Mouse (Mus musculus) heart, adult 18-20 months (tissue): Measurements from ENCODE around the gene Sytl1. TPM values are rescaled to one million over a fixed set of nuclear protein-coding genes. Genes with fewer than 3 reads are reported as not detected.

Source experiments
- DNase-seq, 2 experiments: peaks; one replicate each; pipeline ENCODE4 v3.0.0; 2021 to 2022; ENCODE audit warnings: mixed read lengths in 1 of 2
- total RNA-seq, 2 experiments: library from RNA; stranded (reverse); gene quantifications; 2 replicates each; pipeline ENCODE4 v1.2.3; 2021

The Sytl1 gene
- total RNA-seq, 2 experiments from 2014 or later = 0.22 to 0.72 TPM

DNA sequence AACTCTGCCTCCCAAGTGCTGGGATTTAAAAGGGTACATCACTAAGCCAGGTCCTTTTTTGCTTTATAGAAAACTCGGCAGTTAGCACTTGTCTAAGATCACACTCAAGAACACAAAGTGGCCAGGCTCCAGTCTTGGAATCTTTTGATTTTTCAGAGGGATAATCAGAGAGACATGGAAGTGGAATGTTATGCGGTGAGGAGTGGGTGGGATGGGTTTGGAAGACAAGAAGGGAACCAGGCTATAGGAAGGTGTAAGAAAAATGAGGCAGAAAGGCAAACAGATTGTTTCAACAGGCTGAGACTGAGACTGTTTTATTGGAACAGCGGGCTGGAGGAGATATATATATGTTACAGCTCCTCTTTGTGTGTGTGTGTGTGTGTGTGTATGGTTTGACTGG is 15.6 kb upstream of the Sytl1 start:
- DNase-seq = no peak

DNA sequence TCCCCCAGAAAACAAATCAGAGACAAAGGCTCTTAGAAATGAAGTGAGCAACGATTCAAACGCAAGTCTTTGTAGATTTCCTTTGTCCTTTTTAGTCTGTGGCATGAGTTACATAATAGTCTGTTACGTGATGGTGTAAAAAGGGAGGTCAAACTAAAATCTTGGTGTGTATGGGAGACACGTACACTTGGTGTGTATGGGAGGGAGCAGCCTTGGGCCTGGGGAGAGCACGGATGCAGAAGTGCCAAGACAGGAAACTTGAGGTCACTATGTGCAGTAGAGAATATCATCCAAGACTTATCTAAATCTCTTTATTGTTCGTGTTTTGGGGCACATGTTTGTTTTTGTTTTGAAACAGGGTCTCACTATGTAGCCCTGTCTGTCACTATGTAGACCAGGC is 15.2 kb upstream of the Sytl1 start:
- no peak for DNase-seq

DNA sequence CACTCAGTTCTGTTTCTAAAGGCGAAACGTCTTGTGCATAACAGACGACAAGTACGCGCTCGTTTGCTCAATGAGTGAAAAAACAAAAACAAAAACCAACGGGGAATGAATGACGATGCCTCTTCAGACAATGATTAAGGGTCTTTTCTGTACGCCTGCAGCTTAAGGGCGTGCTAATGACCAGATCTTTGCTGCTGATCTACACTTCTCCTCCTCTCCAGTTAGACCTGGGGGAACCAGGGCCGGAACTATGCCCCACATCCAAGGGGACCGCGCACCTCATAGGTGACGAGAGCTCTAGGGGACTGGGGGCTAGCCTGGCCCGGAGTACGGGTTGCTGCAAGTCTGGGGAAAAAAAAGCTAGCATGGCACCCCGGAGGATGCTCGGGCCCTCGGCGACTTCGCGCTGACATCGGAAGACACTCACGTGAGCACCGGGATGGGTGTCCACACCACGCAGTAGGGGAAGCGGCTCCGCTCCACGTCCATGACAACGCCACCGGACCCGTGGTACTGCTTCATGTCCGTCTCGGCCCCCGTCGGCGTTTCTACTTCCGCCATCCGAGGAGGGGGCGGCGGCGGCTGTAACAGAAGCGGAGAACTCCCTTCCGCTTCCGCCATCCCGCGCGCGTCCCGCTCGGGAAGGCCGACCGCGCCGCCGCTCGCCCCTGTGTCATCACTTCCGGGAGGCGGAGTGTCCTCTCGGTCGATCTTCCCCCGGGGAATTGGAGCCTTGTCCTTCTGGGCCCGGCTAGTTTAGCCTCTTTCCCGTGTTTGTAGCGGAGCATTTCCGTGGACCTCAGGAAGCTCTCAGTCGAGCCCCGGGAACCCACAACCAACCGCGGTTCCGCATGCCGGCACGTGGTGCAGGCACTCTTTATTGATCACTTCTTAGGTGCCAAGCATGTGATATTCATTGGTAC is 14.5 kb upstream of the Sytl1 start, which contains the start of gene Tmem222:
TSS of gene Tmem222 (minus strand) at position 689 of the 923 bp plus-strand sequence.
- peak; percentile 97 to 98 for DNase-seq

DNA sequence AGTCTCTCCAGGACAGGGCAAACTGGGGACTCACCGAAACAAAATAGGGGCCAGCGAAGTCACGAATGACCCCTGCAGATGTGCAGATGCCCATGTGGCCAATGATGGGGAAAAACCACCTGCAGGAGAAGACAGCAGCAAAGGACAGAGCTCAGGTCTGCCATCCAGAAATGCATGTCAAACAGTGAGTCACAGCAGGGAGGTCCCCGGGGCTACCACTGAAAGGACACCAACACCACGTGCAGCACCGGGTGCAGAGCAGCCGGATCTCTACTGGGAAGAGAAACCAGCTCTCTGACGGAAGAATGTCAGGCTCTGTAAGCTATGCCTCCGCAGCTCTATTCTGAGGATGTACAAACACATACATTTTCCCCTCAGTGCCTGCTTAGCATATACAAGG is 8.0 kb upstream of the Sytl1 start:
- DNase-seq = no peak

DNA sequence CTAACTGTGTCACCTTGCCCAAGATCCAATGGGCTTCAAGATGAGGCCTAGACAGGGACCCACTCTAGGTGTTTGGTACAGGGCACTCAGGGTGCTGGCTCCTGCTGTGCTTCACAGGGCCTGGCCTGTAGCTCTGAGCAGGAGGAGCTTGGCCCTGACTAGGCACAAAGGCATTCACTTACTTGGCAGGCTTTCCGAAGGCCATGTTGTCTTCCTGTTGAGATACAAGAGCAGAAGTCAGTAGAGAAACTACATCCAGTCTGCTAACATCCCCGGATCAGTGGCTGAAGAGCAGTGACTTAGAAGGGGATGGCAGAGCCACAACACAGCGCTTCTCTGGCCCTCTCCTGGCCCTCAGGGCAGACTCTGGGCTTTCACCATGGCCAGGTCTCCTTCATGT is 6.7 kb upstream of the Sytl1 start:
- peak; percentile 76 to 87 for DNase-seq

DNA sequence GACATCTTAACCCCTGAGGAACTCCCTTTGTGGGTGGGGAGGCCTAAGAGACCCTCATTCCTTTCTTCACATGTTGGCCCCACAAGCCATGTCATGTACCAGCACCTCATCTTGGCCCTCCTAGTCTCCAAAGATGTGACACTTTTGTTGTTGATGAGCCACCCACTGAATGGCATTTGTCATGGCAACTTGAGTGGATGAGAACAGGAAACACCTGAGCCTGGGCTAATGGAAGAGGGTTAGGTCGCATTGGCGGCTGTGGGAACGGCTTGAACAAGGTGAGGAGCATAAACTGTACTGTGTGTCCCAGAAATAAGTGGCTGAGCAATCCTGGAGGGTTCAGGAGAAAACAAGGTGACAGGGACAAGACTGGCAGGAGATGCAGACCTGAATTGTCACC is 6.0 kb upstream of the Sytl1 start:
- no peak for DNase-seq

DNA sequence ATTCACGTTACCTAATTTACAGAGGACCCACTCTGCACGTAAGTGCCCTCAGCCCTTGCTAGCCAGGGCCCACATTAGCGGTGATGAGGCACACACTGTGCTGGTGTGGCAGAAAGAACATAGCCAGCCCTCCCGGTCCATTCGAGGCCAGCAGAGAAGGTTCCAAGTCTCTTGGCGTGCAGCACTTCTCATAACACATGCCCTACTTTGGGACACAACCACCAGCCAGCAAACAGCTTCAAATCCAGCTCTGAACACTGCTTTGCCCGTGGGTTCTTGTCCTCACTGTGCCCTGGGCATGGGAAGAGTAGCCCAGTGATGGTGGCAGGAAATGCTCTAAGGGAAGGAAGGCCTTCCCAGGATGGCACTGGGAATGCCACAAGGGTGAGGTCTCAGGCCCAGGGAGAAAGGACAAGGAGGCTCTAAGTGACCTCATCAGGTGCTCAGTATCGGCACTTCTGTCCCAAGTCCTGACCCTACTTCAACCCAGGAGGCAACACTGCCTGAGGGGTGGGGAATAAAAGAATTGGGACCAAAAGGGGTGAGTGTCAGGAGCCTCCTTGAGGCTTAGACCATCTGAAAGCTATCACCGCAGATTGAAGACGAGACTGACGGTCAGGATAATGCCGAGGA is 3.5 kb upstream of the Sytl1 start:
- DNase-seq = peak in 1 of 2 experiments; percentile 50

DNA sequence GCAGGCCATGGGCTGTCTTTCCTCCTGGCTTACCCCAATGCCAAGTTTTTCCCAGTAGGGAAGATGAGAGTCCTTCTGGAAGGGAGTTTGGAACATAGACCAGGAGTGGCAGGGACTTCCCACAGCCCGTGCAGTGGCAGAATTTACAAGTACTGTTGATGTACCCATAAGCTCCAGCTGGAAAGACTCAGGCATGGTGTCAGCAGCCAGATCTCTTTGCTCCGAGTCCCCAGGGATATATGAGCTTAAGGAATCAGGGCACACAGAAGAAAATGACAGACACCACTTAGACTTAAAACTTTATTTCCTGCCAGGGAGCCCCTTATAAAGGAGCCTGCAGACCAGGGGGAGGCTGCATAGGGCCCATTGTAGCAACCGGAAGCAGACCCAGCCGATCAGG is 2.8 kb upstream of the Sytl1 start:
- DNase-seq = peak in 1 of 2 experiments; percentile 65

DNA sequence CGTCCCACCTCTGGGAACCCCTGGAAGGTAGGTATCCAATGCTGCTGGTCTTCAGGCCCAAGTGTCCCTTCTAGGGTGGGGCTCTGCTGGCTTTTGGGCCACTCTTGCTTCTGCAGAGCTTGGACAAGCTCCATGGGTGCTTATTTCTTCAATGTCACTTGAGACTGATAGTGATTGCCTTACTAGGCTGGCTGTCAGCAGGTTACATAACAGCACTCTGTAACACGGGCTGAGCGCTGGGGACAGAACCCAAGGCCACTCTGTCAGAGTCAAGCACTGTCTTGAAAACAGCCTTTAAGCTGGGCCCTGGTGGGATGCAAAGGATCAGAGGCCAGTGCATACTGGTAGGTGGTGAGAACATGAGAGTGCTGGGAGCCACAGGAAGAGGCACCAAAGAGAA is 2.4 kb upstream of the Sytl1 start:
- no peak for DNase-seq

DNA sequence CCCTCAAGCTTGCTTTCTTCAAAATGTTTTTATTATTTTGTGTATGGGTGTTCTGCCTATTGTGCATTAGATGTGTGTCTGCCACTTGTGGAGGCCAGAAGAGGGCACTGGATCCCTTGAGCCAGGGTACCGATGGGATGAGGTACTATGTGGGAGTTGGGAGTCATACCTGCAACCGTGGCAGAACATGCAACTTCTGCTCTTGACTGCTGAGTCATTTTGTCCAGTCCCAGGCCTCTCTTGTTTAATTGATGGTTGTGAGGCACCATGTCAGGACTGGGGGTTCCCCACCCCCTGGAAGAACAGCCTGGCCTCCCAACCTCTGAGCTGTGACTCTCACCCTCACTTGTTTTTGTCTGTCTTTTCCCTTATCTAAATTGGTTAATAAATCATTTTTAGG is 1.6 kb upstream of the Sytl1 start:
- DNase-seq = no peak

DNA sequence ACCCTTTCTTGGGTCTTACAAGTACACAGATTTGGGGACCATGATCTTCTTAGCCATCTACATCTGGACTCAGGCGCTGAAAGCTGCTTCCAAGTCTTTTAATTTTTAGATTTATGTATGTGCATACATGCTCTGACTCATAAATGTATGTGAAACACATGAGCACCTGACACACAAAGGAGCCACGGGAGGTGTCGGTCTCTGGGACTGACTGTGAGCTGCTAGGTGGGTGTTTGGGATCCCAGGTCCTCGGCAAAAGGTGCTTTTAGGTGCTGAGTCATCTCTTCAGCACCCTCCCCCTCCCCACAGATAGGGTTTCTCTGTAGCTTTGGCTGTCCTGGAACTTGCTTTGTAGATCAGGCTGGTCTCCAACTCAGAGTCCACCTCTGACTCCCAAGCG is 843 bp upstream of the Sytl1 start:
- DNase-seq = no peak

DNA sequence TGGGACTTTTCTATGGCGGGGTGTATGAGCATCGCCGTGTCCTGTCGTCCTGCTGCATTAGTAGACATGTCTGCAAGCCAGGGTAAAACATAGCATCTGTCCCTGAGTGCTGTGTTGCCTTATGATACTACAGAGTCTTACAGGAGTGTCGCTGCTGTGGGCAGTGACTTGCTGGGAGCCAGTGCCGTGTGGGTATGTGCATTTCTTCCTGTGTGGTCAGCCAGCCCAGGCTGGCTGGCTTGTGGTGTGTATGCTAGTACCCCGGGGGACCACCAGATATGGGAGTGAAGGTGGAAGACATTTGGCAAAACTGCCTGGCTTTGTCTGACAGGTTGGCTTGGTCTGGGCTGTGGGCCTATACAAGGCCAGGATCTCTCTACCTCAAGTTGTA is 543 bp downstream of the Sytl1 start:
- DNase-seq = no peak

DNA sequence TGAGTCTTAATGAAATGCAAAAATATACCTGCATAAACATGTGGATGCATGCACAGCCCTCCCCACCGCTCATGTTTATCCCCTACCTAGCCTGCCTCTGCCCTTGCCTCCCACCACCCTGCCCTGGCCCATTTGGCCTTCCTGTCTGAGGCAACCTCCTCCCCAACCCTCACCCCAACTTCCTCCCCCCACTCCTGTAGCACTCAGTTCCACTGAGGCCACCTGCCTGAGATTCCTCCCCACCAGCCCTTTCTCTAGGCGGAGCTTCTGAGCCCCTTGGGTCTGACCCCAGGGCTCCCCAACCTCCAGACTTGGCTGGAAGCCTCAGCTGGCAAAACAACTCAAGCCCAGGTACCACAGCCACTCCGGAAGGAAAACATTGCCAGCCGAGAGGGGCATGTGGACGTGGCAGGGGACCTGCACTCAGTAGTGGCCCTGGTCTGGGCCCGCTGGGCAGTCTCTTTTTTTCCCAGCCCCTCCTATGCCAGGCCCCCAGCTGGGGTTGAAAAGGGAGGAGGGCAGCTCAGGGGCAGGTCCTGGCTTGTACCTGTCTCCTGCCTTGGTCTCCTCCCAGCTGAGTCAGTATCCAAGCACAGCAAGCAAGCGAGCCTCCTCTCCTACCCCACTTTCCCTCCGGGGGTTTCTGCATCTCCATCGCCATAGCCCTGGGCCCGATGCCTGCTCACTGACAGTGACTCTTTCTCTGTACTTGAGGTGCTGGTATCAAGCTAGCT is 1.1 kb downstream of the Sytl1 start:
- no peak for DNase-seq

DNA sequence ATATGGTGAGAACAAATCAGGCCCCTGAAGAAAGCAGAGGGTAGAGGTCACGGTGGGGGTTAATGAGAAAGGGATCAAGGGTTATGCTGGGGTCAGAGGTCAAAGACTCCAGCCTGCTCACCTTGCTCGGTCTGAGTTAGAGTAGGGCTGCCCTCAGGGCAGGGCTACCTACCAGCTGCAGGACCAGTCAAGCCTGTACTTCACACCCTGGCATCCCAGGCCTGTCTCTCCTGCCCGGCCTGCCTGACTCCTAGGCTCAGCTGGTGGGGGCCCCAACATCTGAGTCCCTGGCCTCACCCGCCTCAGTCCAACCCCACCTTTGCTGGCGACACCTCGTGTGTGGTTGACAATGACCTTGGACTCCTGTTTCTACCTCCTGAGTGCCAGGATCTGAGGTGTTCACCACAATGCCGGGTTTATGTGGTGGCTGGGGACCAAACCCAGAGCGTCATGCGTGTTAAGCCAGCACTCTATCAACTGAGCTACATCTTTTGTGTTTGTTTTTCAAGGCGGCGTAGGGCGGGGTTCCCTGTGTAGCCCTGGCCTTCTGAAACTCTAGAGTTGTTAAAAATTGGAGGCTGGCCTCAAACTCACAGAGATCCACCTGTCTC is 5.0 kb downstream of the Sytl1 start:
- DNase-seq = no peak

DNA sequence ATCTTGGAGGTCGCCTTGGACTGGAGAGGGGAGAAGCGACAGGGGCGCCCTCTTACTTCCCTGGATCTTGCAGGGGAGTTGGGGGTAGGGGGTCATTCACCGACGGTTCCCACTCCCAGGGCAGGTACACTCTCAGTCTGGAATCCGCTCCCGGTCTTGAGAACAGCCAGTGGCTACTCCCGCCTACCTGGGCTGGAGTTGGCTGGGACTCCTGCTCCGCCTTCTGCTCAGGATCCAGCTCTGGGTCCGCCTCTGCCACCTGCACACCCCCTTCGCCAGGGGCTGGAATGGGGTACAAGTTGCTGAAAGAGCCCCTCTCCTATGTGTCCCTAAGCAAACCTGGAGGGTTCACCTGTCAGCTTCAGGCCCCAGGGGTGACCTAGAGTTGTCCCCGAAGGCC is 5.7 kb downstream of the Sytl1 start:
- DNase-seq = no peak

DNA sequence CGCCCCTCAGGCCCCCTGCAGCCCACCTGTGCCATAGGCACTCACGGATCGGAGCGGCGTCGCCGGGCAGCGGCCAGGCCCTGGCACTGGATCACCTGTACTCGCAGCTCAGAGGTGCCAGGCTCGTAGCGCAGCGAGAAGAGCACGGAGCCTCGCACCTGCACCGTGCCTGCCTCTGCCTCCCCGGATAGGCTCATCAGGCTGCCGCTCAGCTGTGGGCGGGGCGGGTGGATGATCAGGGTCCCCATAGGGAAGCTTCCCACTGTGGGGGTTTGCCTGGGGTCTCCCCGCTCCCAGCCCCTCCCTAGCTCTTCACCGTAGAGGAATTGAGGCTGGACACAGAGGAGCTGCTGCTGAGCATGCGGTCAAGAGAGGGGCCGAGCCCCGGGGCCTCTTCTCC is 6.1 kb downstream of the Sytl1 start:
- no peak for DNase-seq

DNA sequence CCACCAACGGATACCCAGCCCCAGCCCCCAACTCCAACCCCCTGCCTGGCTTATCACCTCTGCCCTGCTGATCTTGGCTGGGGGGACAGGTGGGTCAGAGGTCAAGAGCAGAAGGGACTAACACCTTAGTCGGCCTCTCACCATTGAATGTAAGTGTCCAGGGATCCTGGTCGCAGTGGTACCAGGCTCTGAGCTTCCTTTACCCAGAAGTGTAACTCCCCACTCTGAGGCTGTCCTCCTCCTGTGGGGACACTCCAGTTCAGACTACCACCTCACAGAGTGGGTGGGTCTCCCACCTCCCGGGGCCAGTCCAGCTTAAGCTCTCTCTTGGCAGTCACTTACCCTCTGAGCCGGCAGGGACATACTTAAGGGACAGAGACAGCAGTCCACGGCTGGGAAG is 7.5 kb downstream of the Sytl1 start:
- no peak for DNase-seq

DNA sequence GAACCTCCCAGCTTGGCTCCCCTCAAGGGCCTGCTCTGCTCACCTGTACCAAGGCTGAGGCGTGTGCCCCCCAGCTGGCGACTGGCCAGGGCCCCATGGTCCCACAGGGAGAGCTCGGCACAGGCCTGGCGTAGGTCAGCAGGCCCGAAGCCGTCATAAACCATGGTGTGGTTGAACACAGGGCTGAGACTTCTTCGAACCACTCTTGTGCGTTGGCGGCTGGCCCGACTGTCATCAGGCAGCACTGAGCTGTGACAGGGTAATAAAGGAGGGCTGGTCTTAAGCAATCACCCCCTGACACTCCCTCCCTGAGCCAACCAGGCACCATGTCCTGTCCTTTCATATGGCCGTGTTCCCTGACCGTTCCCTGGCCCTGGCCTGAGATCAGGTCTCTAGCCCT is 9.5 kb downstream of the Sytl1 start:
- no peak for DNase-seq

DNA sequence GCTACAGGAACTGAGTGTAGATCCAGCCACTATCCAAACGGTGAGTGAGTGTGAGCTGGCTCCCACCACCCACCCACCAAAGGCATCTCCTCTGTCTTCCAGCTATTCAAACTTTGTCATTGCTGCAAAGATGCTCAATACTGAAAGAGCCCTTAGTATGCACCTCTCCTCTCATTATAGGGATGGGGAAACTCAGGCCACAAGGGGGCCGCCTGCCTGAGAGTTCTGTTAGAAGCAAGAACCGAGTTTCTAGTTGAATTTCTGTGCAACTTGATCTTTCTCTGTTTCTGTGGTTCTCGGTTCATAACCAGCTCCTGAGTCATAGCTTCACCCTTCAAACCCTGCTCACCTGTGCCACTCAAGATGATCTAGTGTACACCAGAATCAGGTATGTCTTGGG is 10.8 kb downstream of the Sytl1 start:
- no peak for DNase-seq

DNA sequence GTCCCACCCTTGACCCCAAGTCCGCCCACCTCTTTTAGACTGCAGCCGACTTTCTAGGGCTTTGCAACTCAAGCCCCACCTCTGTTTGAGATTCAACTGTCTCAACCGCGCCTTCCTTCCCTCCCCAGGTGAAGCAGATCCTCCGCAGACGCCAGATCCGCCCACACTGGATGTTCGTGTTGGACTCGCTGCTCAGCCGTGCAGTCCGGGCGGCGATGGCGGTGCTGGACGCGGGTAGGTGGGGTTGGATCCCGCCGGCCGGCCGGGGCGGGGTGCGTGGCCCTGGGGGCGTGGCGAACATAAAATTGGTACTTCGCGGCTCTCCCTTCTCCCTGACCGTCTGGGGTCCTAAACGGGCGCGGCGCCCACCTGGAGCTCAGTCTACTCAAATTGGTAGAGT is 11.7 kb downstream of the Sytl1 start:
- no peak for DNase-seq

DNA sequence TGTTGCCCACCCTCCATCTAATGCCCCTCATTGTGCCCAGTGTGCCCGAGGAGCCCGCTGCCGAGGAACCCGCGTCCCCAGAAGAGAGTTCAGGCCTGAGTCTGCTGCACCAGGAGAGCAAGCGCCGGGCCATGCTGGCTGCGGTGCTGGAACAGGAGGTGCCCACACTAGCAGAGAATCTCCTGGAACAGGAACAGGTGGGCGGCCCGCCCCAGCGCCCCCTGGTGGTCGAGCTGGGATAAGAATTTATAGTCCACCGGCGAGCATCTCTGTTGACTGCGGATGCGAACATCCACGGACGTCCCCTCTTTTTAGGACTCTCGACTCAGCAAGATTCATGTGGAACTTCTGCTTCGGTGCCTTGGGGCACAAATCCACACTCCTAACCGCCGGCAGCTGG is 12.3 kb downstream of the Sytl1 start:
- DNase-seq = peak; percentile 83 to 90

DNA sequence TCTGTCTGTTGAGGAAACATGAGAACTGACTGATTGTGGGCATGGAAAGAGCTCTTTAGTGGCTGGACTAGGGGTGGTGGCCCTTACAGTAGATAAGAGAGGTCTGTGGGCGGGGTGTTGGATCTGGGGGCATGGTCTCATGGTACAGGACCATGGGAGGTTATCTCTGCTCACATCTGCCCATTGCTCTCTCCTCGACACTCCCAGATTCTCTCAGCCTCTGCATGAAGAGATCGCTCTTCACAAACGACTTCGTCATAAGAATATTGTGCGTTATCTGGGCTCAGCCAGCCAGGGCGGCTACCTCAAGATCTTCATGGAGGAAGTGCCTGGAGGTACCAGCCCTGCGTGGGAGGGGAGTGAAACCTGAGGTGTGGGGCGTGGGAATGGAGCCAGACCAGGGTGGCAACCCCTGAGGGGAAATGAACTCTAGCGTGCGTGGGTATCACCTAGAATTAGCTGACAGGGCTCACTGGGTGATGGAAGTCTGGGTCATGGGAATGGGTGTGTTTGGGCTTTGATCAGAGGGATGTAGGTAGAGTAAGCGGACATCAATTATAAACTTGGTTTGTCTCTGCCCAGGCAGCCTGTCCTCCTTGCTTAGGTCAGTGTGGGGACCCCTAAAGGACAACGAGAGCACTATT is 15.0 kb downstream of the Sytl1 start:
- no peak for DNase-seq
